Mouse (Mus musculus): ENCODE results near the gene Atp1b3. TPM values are rescaled to one million over a fixed set of nuclear protein-coding genes. Genes with fewer than 3 reads are reported as not detected.

Atp1b3 gene
- polyA plus RNA-seq, 1 experiment: 146 TPM

- peaks cover 2% of the 10 kb centered on the region; the same call in 1 of the 2 replicates for H3K36me3 ChIP-seq (ENCODE audit: control insufficient read depth, insufficient read depth, low read length, poor library complexity, severe bottlenecking)
- no peak overlapping the region for H3K27ac ChIP-seq (ENCODE audit: insufficient read depth, low read length)
- no peaks in the 10 kb centered on the region for H3K4me1 ChIP-seq (ENCODE audit: control insufficient read depth, insufficient read depth, low read length)
- no peak for TF ChIP-seq EP300 (IDR thresholded peaks at IDR 0.05; ENCODE audit: insufficient read depth, low read depth, low read length)
- TF ChIP-seq POLR2A (IDR thresholded peaks at IDR 0.05; ENCODE audit: insufficient read depth, low read length): no peak
- no peak for TF ChIP-seq CTCF (IDR thresholded peaks at IDR 0.05; ENCODE audit: low read depth, low read length)
- H3K27me3 ChIP-seq (ENCODE audit: control insufficient read depth, insufficient read depth, low read length, poor library complexity, severe bottlenecking): no peaks in the 10 kb centered on the region
- no peaks in the 10 kb centered on the region for H3K9me3 ChIP-seq (replicated peaks; ENCODE audit: control insufficient read depth, insufficient read depth, low read length, poor library complexity, severe bottlenecking)
- H3K9ac ChIP-seq (ENCODE audit: low read depth, poor library complexity, severe bottlenecking): no peak overlapping the region
- H3K4me3 ChIP-seq (ENCODE audit: low read depth, low read length): no peak overlapping the region
Measured at GRCm38 (mm10) chr9:96319333-96319732, 44.9 kb downstream of the Atp1b3 start.

- peaks cover 9% of the 10 kb centered on the region for H3K36me3 ChIP-seq (ENCODE audit: control insufficient read depth, insufficient read depth, low read length, poor library complexity, severe bottlenecking)
- H3K9me3 ChIP-seq (replicated peaks; ENCODE audit: control insufficient read depth, insufficient read depth, low read length, poor library complexity, severe bottlenecking): no peaks in the 10 kb centered on the region
- TF ChIP-seq POLR2A (IDR thresholded peaks at IDR 0.05; ENCODE audit: insufficient read depth, low read length): no peak
- TF ChIP-seq EP300 (IDR thresholded peaks at IDR 0.05; ENCODE audit: insufficient read depth, low read depth, low read length): no peak
- no peak for TF ChIP-seq CTCF (IDR thresholded peaks at IDR 0.05; ENCODE audit: low read depth, low read length)
Measured at GRCm38 (mm10) chr9:96312074-96312473, 52.2 kb downstream of the Atp1b3 start.

DNA sequence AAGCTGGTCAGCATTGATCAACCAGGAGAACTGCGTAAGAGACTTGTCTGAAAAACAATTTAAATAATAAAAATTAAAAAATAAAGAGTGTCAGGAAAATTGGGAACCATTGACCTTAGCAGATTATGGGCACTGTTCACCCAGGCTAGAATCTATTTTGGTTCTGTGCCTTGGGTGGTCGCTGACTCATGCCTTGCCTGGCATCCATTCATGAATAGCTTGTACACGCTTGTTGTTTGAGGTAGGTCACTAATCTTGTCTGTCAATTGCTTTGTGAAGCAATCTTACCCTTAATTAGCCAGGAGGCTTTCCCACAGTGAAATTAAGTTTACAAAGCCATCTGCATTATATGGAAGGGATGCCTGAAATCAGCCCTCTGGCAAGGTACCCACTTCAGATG lies 55.4 kb downstream of the Atp1b3 start:
- H3K27me3 ChIP-seq (ENCODE audit: control insufficient read depth, insufficient read depth, low read length, poor library complexity, severe bottlenecking): no peaks in the 10 kb centered on the region
- H3K9me3 ChIP-seq (replicated peaks; ENCODE audit: control insufficient read depth, insufficient read depth, low read length, poor library complexity, severe bottlenecking): no peaks in the 10 kb centered on the region
- H3K36me3 ChIP-seq (ENCODE audit: control insufficient read depth, insufficient read depth, low read length, poor library complexity, severe bottlenecking): peaks cover 9% of the 10 kb centered on the region
- H3K4me3 ChIP-seq (ENCODE audit: low read depth, low read length): no peak overlapping the region
- TF ChIP-seq POLR2A (IDR thresholded peaks at IDR 0.05; ENCODE audit: insufficient read depth, low read length) (no peak), CTCF (IDR thresholded peaks at IDR 0.05; ENCODE audit: low read depth, low read length) (no peak), EP300 (IDR thresholded peaks at IDR 0.05; ENCODE audit: insufficient read depth, low read depth, low read length) (no peak)
- no peak overlapping the region for H3K27ac ChIP-seq (ENCODE audit: insufficient read depth, low read length)
- H3K4me1 ChIP-seq (ENCODE audit: control insufficient read depth, insufficient read depth, low read length): no peaks in the 10 kb centered on the region
- H3K9ac ChIP-seq (ENCODE audit: low read depth, poor library complexity, severe bottlenecking): no peak overlapping the region

More at GRCm38 (mm10) chr9:96312074-96312473, 52.2 kb downstream of the Atp1b3 start:
- H3K4me3 ChIP-seq (ENCODE audit: low read depth, low read length): no peak overlapping the region
- H3K9ac ChIP-seq (ENCODE audit: low read depth, poor library complexity, severe bottlenecking): no peak overlapping the region
- no peaks in the 10 kb centered on the region for H3K27me3 ChIP-seq (ENCODE audit: control insufficient read depth, insufficient read depth, low read length, poor library complexity, severe bottlenecking)
- no peaks in the 10 kb centered on the region for H3K4me1 ChIP-seq (ENCODE audit: control insufficient read depth, insufficient read depth, low read length)
- H3K27ac ChIP-seq (ENCODE audit: insufficient read depth, low read length): no peak overlapping the region

GRCm38 (mm10) chr9:96299324-96300008 lies 64.8 kb downstream of the Atp1b3 start:
- no peaks in the 10 kb centered on the region for H3K4me1 ChIP-seq (ENCODE audit: control insufficient read depth, insufficient read depth, low read length)
- H3K9me3 ChIP-seq (replicated peaks; ENCODE audit: control insufficient read depth, insufficient read depth, low read length, poor library complexity, severe bottlenecking): no peaks in the 10 kb centered on the region
- H3K9ac ChIP-seq (ENCODE audit: low read depth, poor library complexity, severe bottlenecking): no peak overlapping the region
- no peaks in the 10 kb centered on the region for H3K27me3 ChIP-seq (ENCODE audit: control insufficient read depth, insufficient read depth, low read length, poor library complexity, severe bottlenecking)
- H3K4me3 ChIP-seq (ENCODE audit: low read depth, low read length): no peak overlapping the region
- H3K27ac ChIP-seq (ENCODE audit: insufficient read depth, low read length): no peak overlapping the region
- TF ChIP-seq POLR2A (IDR thresholded peaks at IDR 0.05; ENCODE audit: insufficient read depth, low read length): no peak
- TF ChIP-seq EP300 (IDR thresholded peaks at IDR 0.05; ENCODE audit: insufficient read depth, low read depth, low read length): no peak
- no peak for TF ChIP-seq CTCF (IDR thresholded peaks at IDR 0.05; ENCODE audit: low read depth, low read length)
- peaks cover 8% of the 10 kb centered on the region for H3K36me3 ChIP-seq (ENCODE audit: control insufficient read depth, insufficient read depth, low read length, poor library complexity, severe bottlenecking)

DNA sequence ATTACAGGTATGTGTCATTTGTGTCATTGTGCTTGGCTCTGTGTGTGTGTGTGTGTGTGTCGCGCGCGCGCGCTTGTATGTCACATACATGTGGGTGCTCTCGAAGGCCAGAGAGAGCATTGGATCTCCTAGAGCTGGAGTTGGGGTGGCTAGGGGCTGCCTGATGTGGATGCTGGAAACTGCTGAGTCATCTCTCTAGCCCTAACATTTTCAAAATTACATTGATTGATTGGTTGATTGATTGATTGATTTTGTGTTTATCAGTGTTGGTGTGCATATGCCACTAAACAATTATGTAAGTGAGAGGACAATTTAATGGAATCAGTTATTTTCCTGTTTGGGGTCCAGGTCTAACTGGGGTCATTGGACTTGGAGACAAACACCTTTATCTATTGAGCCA lies 72.1 kb downstream of the Atp1b3 start:
- H3K9me3 ChIP-seq (replicated peaks; ENCODE audit: control insufficient read depth, insufficient read depth, low read length, poor library complexity, severe bottlenecking): no peaks in the 10 kb centered on the region
- H3K4me1 ChIP-seq (ENCODE audit: control insufficient read depth, insufficient read depth, low read length): no peaks in the 10 kb centered on the region
- no peak overlapping the region for H3K4me3 ChIP-seq (ENCODE audit: low read depth, low read length)
- no peak overlapping the region for H3K9ac ChIP-seq (ENCODE audit: low read depth, poor library complexity, severe bottlenecking)
- peaks cover 7% of the 10 kb centered on the region; the same call in 1 of the 2 replicates for H3K36me3 ChIP-seq (ENCODE audit: control insufficient read depth, insufficient read depth, low read length, poor library complexity, severe bottlenecking)
- no peak overlapping the region for H3K27ac ChIP-seq (ENCODE audit: insufficient read depth, low read length)
- no peaks in the 10 kb centered on the region for H3K27me3 ChIP-seq (ENCODE audit: control insufficient read depth, insufficient read depth, low read length, poor library complexity, severe bottlenecking)
- TF ChIP-seq CTCF (IDR thresholded peaks at IDR 0.05; ENCODE audit: low read depth, low read length) (no peak), POLR2A (IDR thresholded peaks at IDR 0.05; ENCODE audit: insufficient read depth, low read length) (no peak), EP300 (IDR thresholded peaks at IDR 0.05; ENCODE audit: insufficient read depth, low read depth, low read length) (no peak)

GRCm38 (mm10) chr9:96284916-96285315 lies 79.3 kb downstream of the Atp1b3 start:
- Histone ChIP-seq H3K27ac (ENCODE audit: insufficient read depth, low read length) (no peak overlapping the region), H3K27me3 (ENCODE audit: control insufficient read depth, insufficient read depth, low read length, poor library complexity, severe bottlenecking) (no peaks in the 10 kb centered on the region), H3K9me3 (replicated peaks; ENCODE audit: control insufficient read depth, insufficient read depth, low read length, poor library complexity, severe bottlenecking) (no peaks in the 10 kb centered on the region), H3K4me3 (ENCODE audit: low read depth, low read length) (no peak overlapping the region), H3K36me3 (ENCODE audit: control insufficient read depth, insufficient read depth, low read length, poor library complexity, severe bottlenecking) (peaks cover 3% of the 10 kb centered on the region; the same call in 1 of the 2 replicates), H3K9ac (ENCODE audit: low read depth, poor library complexity, severe bottlenecking) (no peak overlapping the region), H3K4me1 (ENCODE audit: control insufficient read depth, insufficient read depth, low read length) (no peaks in the 10 kb centered on the region)
- TF ChIP-seq POLR2A (IDR thresholded peaks at IDR 0.05; ENCODE audit: insufficient read depth, low read length): no peak
- no peak for TF ChIP-seq CTCF (IDR thresholded peaks at IDR 0.05; ENCODE audit: low read depth, low read length)
- no peak for TF ChIP-seq EP300 (IDR thresholded peaks at IDR 0.05; ENCODE audit: insufficient read depth, low read depth, low read length)

Other genes starting within 250 kb of the Atp1b3 start
- gene Gk5, start 245.1 kb downstream of the Atp1b3 start, polyA plus RNA-seq (2011; ENCODE audit: insufficient read depth, insufficient read length, low read depth, missing spikeins): 15.1 and 18.0 TPM in 2 replicates
- gene Tfdp2, start 168.2 kb downstream of the Atp1b3 start, polyA plus RNA-seq (2011; ENCODE audit: insufficient read depth, insufficient read length, low read depth, missing spikeins): 55.8 and 59.5 TPM in 2 replicates
- 108 and 115 TPM in 2 replicates for gene Rnf7, start 114.2 kb upstream of the Atp1b3 start, polyA plus RNA-seq (2011; ENCODE audit: insufficient read depth, insufficient read length, low read depth, missing spikeins)
- gene Gm28729, start 160.8 kb upstream of the Atp1b3 start, polyA plus RNA-seq (2011; ENCODE audit: insufficient read depth, insufficient read length, low read depth, missing spikeins): not detected in 2 replicates